Mouse (Mus musculus) olfactory bulb, adult 2 months (tissue): ENCODE results near the gene Slc25a38.

Experiments
- CTCF ChIP-seq: fragments of 200-500 bp; IDR thresholded peaks from 2 replicates; pipeline ENCODE4 v1.5.1; 2012; ENCODE audit warnings: low read depth, mild to moderate bottlenecking, low read length, moderate library complexity; ENCODE audit not compliant: insufficient read depth
- POLR2A ChIP-seq: fragments of 200-500 bp; IDR thresholded peaks from 2 replicates; pipeline ENCODE4 v1.6.1; 2012; ENCODE audit warnings: mild to moderate bottlenecking, low read depth, low read length, moderate library complexity; ENCODE audit not compliant: insufficient read depth

DNA sequence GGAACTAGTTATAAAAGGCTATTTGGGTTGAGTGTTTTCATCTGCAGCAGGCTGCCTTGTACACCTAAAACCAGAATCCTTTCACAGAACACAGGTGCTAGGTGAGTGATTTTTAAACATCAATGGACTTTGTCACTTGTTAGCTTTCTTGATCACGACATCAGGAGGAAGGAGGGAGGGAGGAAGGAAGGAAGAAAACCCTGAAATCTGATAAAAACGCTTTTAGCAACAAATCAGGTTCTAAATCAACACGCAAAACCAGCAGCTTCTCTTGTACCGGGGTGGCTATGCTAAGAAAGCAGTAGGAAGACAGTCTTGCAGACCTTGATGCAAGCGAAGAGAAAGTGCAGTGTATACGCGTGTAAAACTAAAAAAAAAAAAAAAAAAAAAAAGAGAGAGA lies 30.3 kb upstream of the Slc25a38 start:
- TF ChIP-seq POLR2A: no peak
- no peak for TF ChIP-seq CTCF
